Mouse (Mus musculus) ovary, adult 18-20 months (tissue): ENCODE results near the gene Gm42417.

Experiments used
- DNase-seq: peaks from one replicate; pipeline ENCODE4 v3.0.0; 2022; ENCODE audit warnings: low spot score, mixed read lengths

Gene Gm42417

DNA sequence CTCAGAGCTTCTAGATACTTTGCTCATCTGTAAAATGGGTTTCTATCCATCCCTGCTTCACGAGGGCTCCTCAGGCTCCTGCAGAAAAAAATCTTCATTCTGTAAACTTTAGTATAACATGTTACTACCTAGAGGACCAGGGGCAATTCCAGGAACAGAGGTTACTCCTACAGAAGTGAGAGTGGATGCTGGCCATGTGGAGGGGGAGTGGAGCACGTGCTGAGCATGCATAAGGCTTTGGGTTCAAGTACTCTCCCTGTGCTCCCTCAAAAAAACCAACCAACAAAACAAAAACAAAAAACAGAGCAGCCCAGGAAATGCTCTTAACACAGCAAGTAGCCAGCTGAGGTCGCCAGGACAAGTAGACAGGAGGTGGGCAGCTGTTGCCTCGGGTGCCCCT lies 24.4 kb upstream of the Gm42417 start:
- no peak for DNase-seq

DNA sequence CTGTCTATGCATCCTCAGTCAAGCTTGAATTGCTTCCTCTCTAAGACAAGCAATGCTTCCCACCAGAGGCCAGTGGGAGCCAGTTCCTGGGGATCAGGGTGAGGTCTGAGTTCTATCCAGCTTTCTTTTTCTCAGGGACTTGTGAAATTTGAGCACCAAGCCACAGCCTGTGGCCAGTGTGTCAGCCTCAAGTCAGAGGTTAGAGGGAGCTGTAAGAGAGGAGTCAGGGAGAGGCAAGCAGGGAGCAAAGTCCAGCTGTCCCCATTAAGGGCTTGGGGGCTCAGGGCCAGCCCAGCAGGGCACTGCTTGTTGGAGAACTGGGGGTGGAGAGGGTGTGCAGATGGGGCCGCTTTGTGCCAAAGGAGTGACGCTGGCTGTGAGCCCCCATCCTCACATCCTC lies 24.0 kb upstream of the Gm42417 start:
- no peak for DNase-seq

DNA sequence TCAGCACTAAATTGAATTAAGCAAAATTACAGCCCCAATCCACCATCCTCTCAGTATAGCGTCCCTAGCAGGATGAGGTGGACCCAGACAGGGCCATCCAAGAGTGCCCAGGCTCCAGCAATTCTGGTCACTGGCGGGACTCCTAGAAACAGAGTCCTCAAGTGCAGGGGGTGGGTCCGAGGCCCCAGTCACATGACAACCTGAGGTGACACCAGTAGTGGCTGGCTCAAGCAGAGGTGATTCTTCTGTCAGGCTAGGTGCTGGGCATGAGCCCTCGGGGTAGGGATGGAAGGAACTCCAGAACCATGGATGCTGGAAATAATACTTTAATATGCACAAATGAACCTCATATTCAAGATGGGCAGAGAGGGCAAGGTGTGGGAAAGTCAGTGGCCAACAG lies 23.2 kb upstream of the Gm42417 start:
- no peak for DNase-seq

DNA sequence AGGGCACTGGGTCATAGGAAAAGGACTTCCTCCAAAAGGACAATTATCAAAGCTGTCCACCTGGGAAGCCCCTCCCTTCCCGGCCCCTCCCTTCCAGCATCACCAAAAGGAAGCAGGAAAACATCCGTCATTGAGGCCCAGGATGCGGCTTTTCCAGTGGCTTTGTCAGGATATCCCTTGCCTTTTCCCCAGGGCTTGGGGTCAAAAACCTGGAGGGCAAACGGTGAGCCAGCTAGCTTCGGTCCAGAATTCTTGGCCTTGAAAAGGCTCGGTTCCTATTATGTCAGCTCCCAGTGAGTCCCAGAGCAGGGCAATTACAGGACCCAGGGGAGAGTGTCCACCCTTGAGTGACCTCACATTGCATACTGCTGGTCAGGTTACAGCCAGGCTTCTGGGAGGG lies 21.7 kb upstream of the Gm42417 start:
- no peak for DNase-seq

DNA sequence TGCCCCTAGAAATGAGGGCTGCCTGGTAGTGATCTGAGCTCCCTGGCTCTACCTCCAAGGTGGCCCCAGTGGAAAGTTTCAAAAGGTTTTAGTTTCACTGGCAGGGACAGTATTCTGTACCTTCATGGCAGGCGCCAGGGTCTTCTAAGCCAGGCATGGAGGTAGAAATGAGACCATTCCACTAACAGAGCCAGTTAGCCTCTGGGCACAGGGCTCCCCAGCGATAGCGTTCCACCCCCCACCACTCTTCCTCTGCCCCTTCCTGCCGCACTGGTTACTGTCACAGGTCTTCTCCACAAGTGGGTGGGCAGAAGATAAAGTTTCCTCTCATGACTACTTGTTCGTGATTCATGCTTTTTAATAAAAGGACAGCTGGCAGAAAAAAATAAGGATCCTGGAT lies 20.7 kb upstream of the Gm42417 start:
- DNase-seq, result no peak

DNA sequence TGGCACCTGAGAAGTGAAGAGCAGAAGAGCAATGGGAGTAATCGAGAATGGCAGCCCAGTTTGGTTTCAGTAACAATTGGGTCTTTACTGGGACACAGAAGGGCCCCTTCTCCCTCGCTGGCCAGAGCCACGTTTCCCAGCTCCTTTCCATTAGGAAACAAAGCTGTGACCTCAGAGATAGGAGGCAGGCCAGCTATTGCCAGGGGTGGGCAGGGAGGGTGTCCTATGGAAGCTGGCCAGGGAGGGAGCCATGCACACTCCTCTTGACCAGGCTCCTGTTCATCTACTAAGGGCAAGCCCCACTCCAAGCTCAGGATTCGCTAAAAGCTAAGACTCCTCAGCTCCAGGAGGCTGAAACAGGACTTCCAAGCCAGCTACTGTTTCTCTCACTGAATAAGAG lies 20.0 kb upstream of the Gm42417 start:
- no peak for DNase-seq

DNA sequence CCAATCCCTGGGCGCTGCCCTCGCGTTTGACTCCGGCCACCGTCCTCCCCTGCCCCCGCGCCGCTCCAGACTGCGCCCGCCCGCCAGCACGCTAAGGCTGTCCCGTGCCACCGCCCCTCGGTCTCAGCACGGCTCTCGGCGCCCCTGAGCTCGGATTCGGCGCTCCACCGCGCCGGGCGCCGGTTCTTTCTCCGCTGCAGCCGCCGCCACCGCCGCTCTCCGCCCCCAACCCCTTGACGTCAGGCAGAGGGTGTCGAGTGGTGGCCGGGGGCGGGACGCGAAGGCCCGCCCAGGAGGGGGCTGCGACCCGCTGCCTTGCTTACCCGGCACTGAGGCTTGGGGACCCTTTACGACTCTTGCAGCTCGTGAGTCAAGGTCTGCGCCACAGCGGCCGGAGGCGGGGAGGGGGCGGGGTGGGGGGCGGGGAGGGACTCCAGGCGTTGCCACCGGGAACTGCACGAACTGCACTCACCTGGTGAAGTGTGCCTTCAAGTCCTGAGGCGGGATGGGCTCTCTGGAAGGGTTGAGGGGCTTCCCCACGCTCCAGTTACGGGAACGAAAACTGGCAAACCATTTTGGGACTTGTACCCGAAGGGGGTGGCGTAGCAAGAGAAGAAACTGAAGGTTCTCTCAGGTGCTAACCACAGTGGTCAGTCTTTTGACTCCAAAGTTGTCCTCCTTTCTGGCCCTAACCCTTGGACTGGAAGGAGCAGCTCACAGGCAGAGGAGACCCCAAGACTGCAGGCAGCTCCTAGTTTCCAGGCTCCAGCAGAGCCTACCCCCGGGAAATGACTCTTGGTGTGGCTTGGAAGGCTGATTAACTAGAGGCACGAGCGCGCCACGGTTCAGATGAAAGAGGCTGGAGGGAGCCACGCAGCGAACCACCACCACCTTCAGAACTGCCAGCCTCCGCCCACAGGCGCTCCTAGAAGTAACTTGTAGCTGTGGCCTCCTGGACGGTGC lies 19.1 kb upstream of the Gm42417 start, which contains the start of gene Sema4c:
Gene Sema4c (minus strand): TSS at position 319 of the 963 bp plus-strand sequence.
- peak; percentile 67 for DNase-seq

DNA sequence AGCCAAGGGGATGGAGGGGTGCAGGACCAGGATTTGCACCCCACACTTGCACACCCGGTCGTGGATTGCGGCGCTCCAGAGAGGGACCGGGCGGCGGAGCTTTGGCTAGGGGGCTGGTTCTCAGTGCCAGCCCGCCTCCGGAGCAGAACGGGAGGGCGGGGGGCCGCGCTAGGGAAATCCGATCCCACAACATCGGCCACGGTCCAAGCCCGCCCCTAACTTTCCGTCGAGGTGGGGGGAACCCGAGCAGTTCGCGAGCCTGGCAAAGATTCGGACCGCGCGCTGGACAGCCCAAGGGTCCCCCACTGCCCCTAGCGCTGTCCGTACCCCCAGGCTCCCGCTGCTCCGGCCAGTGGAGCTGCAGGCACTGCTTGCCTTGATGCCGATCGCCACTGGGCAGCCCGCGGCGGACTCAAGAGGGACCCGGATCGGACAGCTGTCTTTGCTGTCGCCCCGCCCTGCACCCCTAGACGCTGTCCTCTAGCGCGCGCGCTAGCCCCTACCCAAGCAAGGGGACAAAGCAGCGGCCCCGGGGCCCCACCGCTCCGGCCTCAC lies 18.3 kb upstream of the Gm42417 start:
- DNase-seq, result peak; percentile 82

DNA sequence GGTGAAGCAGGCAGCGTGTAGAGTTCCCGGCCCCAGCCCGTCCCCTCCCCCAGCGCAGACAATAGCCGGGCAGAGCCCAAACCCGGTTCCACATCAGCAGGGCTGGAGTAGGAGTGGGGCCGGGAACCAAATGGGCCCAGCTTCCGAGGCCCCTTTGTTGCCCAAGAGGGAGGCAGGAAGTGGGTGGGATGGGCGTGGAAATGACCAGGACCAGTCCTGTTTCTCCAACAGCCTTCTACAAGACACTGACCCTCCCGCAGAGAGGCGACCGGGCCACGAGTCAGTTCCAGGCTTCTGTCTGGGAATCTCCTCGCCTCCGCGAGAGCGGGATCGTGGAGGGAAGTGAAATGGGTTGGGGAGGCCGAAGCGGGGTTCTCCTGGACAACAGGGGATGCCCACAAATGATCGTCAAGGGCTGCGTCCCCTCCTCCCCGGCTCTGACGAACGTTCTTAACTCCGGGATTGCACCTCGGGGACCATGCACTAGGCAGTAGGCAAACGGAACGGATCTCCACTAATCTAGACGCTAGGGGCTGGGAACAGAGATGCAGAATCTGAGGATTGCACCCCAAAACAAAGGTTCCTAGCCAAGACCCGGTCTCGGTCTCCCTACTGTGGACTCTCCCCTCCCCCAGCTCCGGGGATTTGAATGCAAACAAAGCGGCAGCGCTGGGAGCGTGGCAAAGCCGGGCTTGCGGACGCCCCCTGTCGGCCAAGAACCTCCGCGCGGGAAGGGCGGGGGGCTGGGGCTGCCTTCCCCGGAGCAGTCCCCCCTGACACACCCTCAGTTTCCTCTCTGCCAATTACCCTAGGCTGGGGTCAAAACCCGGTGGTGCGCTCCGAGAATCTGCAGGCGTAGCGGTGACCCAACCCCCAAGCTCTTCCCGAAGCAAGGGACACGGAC lies 17.6 kb upstream of the Gm42417 start:
- DNase-seq, result peak; percentile 86

DNA sequence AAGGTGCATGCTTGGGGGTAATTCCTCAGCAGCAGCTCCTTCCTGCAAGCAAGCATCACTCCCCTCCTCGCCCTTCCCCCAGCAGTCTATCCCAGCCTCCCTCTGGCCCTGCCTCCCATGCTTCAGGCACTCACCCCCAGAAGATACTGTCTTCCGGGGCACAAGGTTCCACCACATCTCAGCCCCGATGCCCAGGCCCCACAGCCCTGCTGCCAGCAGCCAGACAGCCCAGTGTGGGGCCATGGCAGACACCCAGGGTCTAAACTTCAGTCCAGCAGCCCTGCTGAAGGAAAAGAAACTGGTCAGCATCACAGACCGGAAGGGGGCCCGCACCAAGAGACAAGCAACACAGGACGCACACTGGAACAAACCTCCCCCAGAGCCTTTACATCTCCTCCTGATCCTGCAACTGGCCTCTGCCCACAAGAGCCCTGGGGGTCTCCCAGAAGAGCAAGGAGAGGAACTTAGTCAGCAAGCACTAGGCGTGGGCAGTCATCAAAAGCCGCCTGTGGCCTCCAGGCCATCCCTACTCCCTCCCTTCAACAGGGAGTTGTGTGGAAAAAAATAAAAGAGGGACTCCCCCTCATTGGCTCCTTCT lies 16.7 kb upstream of the Gm42417 start:
- no peak for DNase-seq

DNA sequence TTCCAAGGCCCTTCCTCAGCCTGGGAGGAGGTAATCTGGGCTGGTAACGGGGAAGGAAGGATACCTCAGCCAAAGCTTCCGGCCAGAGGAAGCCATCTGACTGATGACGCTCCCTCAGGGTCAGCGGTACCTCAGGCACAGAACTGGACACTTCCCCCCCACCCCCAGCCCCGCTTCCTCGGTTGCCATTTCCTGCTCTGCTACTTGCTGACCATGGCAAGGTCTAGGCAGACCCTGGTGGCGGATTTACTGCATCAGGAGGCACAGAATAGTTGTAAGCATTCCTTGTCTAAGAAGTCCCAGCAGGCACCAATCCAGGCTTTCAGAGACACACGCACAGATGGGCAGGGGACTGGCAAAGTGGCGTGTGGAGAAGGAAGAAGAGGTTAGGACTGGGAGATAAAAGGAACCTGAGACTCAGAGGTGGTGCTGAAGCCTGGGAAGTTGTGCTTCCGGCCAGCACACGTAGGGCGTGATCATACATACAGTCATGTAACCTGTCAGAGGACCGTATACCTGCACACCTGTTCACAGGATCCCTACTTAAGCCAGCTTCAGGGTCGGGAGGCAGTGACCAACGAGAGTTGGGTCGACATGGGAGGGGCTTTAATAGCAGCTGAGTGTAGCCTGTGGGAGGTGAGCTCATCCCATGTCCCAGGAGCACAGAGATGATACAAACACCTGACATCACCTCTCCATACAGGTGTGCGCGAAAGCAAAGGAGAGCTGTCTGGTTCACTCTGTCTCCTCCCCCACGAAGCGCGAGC lies 15.6 kb upstream of the Gm42417 start:
- DNase-seq, result no peak

DNA sequence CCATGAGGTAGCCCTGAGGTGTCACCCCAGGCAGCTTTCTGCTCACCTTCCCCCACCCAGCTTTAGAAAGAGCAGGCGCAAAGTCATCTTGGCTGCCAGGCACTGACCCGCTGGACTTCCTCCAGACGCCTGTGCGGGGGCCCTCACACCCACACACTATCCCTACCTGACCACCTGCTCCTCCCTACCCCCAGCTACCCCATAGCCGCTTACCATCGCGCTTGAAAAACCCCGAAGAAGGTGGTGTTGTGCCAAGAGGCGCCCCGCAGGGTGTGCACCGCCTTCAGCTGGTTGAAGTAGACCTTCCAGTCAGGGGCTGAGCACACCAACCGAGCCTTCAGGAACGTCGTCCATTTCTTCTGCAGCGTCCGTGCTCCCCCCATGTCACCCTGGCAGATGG lies 13.3 kb upstream of the Gm42417 start:
- no peak for DNase-seq

DNA sequence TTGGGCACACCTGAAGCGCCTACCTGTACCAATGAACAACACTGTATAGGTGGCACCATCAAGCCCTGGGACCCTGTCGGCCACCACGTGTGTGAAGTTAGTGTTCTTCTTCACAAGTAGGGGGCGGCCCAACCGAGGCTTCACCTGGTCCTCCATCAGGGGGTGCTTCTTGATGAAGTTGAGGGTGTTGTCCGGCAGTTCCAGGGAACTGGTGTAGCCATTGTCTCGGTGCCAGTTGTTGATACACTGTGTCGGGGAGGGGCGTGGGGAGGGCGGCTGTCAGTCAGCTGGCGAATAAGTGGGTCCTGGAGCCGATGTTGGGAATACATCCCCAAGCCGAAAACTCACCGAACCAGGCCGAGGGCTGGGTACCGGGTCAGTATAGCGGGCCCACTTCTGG lies 12.7 kb upstream of the Gm42417 start:
- DNase-seq, result no peak

DNA sequence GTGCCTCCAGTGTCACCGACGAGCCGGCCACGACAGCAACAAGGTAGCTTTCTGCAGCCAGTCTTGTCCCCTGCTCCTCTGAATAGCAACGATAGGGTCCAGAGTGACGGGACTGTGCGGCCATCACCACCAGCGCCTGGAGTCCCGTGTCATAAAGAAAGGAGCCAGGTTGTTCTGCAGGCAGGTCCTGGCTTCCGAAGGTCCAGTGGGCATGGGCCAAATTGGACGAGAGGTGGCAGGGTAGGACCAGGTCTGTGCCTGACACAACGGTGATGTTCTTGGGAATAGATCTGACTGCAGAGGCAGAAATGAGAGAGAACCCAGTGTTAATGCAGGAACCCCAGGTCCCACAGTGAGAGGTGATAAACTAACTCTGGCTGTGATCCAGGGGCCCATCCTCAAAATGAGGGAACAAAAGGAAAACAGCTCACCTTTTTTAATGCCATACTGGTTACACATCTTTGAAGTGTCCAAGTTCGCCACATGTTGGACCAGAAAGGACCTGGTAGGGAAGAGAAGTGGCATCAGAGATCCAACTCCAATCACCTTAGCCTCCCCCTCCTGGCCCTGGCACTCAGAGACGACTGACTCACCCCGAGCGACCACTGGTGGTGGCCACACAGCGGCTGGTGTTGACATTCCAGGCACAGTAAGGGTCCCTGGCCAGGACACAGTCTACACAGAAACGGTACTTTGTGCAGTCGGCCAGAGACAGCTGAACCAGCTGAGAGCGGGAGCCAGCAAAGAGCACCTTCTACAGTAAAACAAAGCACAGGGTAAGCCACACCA lies 11.0 kb upstream of the Gm42417 start:
- DNase-seq, result no peak

DNA sequence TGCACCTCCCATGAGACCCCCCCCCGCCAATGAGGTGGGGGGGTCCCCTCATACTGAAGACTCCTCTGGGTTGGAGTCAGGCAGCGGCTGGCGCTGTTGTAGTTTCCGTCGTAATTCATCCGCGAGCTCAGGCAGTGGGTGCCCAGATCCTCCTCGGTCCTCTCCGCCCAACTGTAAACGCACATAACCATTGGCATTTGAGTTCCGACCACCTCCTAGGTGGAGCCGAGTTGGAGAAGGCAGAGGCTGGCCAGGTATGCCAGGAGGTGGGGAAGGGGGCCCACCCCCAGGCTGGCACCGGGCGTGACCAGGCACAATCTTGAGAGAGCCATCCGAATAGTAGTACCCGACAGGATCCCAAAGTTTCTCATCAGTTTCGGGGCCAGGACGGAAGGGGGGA lies 10.3 kb upstream of the Gm42417 start:
- no peak for DNase-seq

DNA sequence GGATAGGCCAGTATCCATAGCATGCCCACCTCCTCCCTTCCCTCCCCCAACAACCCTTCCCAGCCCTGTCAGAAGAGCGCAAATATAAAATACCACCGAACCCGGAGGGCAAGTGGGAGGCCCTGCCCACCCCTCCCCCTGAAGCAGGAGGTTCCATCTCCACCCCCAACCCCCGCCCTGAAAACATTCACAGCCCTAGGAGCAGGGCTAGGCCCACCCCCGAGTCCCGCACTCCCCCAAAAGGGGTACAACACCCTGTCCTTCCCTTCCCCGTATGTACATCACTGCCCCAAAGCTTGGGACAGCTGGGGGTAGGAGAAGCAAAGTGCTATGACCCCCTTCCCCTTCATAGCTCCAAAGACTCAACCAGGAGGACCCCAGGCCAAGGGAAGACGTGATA lies 9.5 kb upstream of the Gm42417 start:
- DNase-seq, result no peak

DNA sequence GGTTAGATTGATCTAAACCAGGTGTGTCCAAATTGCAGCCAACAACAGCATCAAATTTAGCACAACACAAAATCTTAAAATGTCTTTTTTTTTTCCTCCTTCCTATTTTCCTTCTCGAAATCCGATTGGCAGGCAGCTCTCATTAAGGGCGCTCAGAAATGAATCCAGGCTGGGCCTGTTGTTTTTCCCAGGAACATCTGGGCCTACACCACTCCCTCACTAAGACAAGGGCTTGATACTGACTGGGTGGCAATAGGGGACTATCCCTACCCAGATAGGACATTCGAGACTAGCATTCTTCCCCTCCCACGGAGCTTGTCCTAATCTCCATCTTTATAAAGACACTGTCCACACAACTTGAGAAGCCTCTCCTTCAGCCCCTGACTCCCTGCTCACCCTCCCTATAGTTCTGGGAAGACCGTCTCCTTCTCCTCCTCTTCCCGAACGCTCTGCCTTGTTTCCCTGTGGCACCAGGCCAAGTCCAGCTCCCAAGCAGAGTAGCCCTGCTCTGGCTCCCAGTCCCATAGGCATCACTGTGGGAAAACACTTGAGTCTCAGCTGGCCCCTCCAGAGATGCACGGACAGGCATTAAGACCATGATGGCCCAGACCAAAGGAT lies 8.9 kb upstream of the Gm42417 start:
- DNase-seq, result peak; percentile 60

DNA sequence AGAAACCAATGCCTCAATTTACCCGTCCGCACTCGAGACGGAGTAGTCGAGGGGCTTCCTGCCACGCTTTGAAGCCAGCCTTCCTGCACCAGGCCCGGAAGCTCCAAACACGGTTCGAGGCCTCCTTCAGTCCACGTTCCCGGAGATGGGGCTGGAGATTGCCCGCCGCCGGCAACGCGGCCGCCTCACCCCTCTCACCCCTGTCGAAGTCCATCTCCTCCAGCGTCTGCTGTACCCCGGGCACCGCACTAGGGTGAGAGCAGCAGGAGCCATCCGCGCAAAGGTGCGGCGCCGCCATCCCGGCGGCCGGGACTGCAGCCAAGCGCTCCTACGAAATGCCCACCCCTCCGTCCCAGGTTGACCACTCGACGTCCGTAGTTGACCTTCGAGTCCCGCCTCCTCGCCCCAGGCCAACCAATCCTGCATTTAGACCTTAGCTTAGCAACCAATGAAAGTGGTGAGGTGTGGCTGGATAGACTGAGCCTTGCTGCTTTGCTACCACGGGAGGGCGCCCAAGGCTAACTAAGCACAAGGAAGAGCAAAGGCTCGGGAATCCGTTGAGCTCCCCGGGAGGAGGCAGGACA lies 7.8 kb upstream of the Gm42417 start, which contains the start of gene Ankrd39:
Gene Ankrd39 (minus strand): TSS at position 558 of the 584 bp plus-strand sequence.
- DNase-seq, result peak; percentile 97

DNA sequence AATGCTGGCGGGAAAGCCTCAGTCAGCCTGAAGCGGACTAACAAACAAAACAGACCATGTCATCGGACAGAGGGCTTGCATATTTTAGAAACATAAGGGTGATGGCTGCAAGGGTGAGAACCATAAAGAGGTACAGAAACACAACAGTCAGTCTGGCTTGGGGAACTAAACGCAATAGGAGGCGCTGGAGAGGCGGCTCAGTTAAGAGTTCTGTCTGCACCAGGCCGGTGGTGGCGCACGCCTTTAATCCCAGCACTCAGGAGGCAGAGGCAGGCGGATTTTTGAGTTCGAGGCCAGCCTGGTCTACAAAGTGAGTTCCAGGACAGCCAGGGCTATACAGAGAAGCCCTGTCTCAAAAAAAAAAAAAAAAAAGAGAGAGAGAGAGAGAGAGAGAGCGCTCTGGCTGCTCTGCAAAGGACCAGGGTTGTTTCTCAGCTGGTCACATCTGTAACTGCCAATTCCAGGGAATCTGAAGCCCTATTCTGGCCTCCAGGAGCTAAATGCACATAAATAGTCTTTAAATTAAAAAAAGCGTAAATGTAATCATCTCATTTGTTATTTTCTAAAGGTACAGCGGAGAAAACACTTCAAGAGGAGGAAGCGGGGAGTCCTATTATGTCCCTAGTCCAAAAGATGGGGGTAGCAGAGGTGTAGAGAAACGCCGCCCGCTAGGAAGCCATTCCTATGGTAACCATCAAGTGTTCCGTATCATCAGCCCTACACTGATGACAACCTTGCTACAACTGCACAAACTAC lies 6.8 kb upstream of the Gm42417 start:
- no peak for DNase-seq
